Mouse (Mus musculus) olfactory bulb, adult 2 months (tissue): ENCODE measurements at regions not wholly inside any gene's neighbourhood (a gene's known extent, or its start where the extent isn't known, plus 50 kb on each side); places are given as distances from the start of the nearest gene placed in this dataset.

ENCODE experiments used
- H3K27ac ChIP-seq: fragments of 200-500 bp; 2 replicates; pipeline ENCODE4 v1.5.1; 2012; ENCODE audit warnings: low read depth, low read length; ENCODE audit not compliant: insufficient read depth
- H3K4me1 ChIP-seq: fragments of 200-500 bp; 2 replicates; pipeline ENCODE4 v1.6.1; 2012; ENCODE audit warnings: low read length; ENCODE audit not compliant: control insufficient read depth, insufficient read depth
- H3K4me3 ChIP-seq: fragments of 200-500 bp; 2 replicates; pipeline ENCODE4 v1.5.1; 2012; ENCODE audit warnings: mild to moderate bottlenecking, low read depth, low read length, moderate library complexity; ENCODE audit not compliant: insufficient read depth
- CTCF ChIP-seq: fragments of 200-500 bp; IDR thresholded peaks from 2 replicates; pipeline ENCODE4 v1.5.1; 2012; ENCODE audit warnings: low read depth, mild to moderate bottlenecking, low read length, moderate library complexity; ENCODE audit not compliant: insufficient read depth
- POLR2A ChIP-seq: fragments of 200-500 bp; IDR thresholded peaks from 2 replicates; pipeline ENCODE4 v1.6.1; 2012; ENCODE audit warnings: mild to moderate bottlenecking, low read depth, low read length, moderate library complexity; ENCODE audit not compliant: insufficient read depth
- WGBS: fragments of 180-500 bp; shearing (Covaris S2); methylation state at CpG from one replicate; pipeline ENCODE4 v1.1.7; 2018; 5-methylcytosine and 5-hydroxymethylcytosine counted together

DNA sequence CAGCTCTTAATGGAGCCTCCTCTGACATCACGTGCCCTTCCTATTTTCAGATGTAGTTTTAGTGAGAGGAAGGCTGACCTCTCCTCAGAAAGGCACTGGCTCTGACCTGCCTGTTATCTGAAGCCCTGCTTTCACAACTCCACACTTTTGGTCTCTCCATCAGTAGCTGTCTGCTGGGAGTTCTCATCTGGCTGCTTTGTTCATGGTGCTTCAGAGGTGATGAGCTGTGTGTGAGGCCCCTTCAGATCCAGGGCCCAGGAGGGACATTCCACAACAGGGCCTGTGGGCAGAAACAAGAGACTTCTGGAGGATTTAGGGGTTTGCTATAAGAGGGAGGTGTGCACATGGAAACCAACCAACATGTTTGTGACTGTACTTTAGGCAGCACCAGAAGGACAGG lies 50.8 kb upstream of the Fhl2 start:
- Histone ChIP-seq H3K4me3 (no peak overlapping the region), H3K27ac (no peak overlapping the region), H3K4me1 (peaks cover 2% of the 10 kb centered on the region; the same call in 1 of the 2 replicates)
- TF ChIP-seq CTCF (no peak), POLR2A (no peak)
- 95% methylated on average over 1 of the region's 1 CpGs for WGBS

DNA sequence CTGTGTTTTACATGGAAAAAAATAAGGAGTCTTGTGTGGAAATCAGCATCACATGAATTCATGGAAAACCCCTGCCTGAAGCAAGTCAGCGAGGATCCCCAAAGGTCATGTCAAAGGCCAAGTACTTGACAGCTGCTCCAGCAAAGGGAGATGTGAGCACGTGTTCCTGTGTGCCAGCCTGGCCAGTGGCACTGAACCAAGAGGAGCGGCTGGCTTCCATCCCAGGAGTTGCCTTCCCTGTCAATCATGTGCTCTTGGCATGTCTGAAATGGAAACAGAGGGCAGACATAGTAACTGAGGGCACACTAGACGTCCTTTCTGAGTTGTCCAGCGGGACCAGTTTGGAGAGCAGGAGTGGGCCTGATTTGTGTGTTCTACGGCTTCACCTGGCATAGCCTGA lies 53.5 kb upstream of the Fhl2 start:
- no peak for TF ChIP-seq POLR2A
- TF ChIP-seq CTCF = no peak
- Histone ChIP-seq H3K4me3 (no peak overlapping the region), H3K4me1 (no peaks in the 10 kb centered on the region), H3K27ac (no peak overlapping the region)
- WGBS = 65% methylated on average over 6 of the region's 6 CpGs

DNA sequence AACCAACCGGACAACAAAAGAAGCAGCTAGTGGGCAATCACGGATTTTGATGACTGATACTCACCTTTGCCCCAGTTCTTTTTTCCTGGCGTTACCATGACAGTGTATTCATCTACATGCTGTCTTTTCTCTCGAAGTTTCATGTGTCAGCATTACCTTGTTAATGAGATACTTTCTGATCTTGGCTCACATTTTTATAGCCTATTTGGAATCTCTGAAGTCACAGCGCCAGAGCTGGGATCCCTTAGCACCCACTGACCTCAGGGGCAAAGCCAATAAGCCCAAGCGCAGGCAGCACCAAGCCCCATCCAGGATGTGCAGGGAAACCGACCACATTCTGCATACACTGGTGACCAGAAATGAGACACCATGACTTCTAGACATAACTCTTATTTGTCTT lies 54.6 kb upstream of the Fhl2 start:
- TF ChIP-seq POLR2A (no peak), CTCF (no peak)
- H3K27ac ChIP-seq = no peak overlapping the region
- 77% methylated on average over 7 of the region's 7 CpGs for WGBS
- H3K4me1 ChIP-seq = no peaks in the 10 kb centered on the region
- no peak overlapping the region for H3K4me3 ChIP-seq

DNA sequence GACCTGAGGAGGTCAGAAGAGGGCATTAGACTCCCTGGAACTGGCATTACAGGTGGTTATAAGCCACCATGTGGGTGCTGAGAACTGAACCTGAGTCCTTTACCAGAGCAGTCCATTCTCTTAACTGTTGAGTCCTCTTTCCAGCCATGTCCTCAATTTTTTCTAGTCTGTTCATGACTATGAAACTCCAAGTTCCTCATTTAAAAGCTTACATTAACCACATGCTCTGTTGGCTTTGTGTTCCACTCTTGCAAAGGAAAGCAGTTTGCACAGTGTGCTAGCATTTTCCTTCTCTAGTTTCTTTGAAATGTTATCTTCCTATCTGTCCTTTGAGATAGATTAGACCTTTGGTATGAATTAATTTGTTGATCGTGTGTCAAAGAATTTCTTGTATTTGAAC lies 57.3 kb upstream of the Fhl2 start:
- H3K4me1 ChIP-seq = no peaks in the 10 kb centered on the region
- no peak overlapping the region for H3K27ac ChIP-seq
- TF ChIP-seq CTCF (no peak), POLR2A (no peak)
- 94% methylated on average over 1 of the region's 1 CpGs for WGBS
- H3K4me3 ChIP-seq = no peak overlapping the region

GRCm38 (mm10) chr1:43256078-43256477 lies 59.3 kb upstream of the Fhl2 start:
- Histone ChIP-seq H3K4me1 (no peaks in the 10 kb centered on the region), H3K4me3 (no peak overlapping the region), H3K27ac (no peak overlapping the region)
- TF ChIP-seq CTCF = no peak
- TF ChIP-seq POLR2A = no peak

DNA sequence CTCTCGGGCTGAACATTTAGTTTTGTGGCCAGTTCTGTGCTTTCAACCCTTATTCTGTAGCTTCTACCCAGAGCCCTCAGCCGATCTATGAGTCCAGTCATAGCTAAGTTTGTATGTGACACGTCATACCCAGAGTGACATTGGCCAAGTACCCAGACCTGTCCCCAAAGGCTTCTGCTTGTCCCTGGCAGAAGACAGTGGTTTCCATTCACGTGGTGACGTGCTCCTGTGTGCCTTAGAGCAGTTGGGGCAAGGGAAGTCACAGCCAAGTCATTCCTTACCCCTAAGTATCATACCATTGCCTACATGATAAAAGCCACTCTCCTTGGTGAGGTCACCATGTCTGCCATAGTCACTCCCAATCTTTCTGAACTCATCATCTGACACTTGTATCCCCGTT lies 61.1 kb upstream of the Fhl2 start:
- WGBS = 90% methylated on average over 6 of the region's 6 CpGs
- no peaks in the 10 kb centered on the region for H3K4me1 ChIP-seq
- TF ChIP-seq CTCF (no peak), POLR2A (no peak)
- no peak overlapping the region for H3K4me3 ChIP-seq
- H3K27ac ChIP-seq = no peak overlapping the region

GRCm38 (mm10) chr1:43259841-43260240 lies 63.1 kb upstream of the Fhl2 start:
- Histone ChIP-seq H3K4me1 (no peaks in the 10 kb centered on the region; the same call in 1 of the 2 replicates), H3K4me3 (no peak overlapping the region), H3K27ac (no peak overlapping the region)
- WGBS = 90% methylated on average over 1 of the region's 1 CpGs
- TF ChIP-seq POLR2A (no peak), CTCF (no peak)

DNA sequence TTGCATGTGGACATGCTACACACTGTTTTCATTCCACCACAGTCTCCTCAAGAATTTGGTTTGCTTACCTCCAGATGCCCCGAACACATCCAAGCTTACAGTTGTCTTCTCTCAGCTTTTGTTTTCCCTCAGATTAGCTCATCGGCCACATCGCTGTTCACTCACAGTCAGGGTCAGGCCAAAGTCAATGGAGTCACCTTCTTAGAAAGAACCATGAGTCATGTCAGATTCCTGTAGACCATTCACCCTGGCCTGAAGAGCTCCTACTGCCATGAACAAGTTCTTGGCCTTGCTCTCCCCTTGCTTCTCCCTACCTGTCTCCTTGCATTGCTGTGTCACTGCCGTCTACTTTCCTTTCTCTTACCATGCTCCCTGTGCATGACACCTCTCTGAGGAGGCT lies 63.7 kb upstream of the Fhl2 start:
- H3K4me3 ChIP-seq = no peak overlapping the region
- TF ChIP-seq CTCF = no peak
- no peak for TF ChIP-seq POLR2A
- WGBS = 98% methylated on average over 4 of the region's 4 CpGs
- no peaks in the 10 kb centered on the region; the same call in 1 of the 2 replicates for H3K4me1 ChIP-seq
- H3K27ac ChIP-seq = no peak overlapping the region

GRCm38 (mm10) chr1:43264407-43264889 lies 67.7 kb upstream of the Fhl2 start:
- no peak overlapping the region for H3K4me3 ChIP-seq
- no peak overlapping the region for H3K27ac ChIP-seq
- no peak for TF ChIP-seq POLR2A
- TF ChIP-seq CTCF = no peak
- WGBS = 9% methylated on average over 5 of the region's 5 CpGs
- no peaks in the 10 kb centered on the region; the same call in 1 of the 2 replicates for H3K4me1 ChIP-seq
